Mouse (Mus musculus): Measurements from ENCODE around the gene Dennd1b. TPM values are rescaled to one million over a fixed set of nuclear protein-coding genes. Genes with fewer than 3 reads are reported as not detected.

The Dennd1b gene
- total RNA-seq, 2 experiments from 2014 or later, result 29.4 to 31.7 TPM

DNA sequence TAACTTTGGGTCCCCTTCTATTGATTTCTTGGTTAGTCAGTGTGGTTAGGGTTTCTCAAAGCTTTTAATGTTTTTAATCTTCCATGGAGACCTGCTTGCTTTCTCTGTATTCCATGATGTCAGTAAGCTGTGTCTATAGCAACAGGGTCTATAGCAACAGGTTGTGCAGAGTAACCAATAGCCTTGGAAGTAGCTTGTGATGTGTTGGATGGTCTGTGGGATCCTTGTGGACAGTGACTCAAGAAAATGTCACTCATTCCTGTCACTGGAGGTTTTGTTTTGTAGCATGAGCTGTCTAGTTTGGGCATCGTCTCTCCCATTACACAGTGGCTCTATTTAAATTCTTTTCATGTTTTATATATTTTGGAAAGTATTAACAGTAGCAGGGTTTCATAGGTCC lies 216.5 kb downstream of the Dennd1b start:
- no peak for DNase-seq (ENCODE audit: low spot score in 2 of 2)

DNA sequence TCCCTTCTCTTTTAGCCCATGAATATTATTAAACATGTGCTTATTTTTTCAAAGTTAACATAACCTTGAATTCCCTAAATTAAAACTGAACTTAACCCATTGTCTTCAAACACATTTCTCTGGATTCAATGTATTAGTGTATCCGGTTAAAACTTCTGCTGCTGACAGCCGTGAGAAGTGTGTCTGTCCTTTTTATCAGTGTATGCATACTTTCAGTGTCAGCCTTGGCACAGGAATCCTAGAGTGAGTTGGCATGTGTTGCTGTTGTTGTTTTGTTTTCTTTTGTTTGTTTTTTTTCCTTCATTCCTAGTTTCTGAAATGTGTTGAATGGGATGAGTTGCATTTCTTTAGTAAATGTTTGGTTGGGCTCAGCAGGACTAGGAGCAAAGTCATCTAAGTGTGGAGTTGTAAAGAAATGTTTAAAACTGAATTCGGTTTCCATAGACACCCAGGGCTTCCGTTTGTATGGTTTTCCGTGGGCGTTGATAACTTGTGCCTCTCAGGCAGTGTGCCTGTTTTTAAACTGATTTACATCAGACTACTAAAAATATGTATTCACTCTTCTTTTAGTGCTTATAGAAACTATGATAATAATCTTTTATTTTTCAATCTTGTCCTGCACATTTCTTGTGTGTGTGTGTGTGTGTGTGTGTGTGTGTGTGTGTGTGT lies 217.4 kb downstream of the Dennd1b start:
- no peak for DNase-seq (ENCODE audit: low spot score in 2 of 2)

DNA sequence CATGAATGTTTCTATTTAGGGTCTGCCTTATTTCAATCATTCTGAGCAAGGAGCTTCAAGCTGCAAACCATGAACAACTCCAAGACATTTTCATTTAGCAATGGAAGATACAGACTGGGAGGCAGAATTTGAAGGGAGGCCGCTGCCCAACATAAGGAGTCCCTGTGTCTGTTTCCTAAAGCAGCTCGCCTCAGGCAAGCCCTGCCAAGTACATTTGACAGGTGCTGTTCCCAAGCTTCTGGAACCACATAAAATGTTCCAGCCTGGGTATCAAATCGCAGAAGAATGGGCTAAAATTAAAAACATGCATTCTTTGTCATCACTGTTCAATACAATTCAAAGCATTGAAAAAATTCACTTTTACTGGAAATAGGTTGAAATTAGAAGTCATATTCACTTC lies 229.4 kb downstream of the Dennd1b start:
- DNase-seq (ENCODE audit: low spot score in 2 of 2), result no peak

DNA sequence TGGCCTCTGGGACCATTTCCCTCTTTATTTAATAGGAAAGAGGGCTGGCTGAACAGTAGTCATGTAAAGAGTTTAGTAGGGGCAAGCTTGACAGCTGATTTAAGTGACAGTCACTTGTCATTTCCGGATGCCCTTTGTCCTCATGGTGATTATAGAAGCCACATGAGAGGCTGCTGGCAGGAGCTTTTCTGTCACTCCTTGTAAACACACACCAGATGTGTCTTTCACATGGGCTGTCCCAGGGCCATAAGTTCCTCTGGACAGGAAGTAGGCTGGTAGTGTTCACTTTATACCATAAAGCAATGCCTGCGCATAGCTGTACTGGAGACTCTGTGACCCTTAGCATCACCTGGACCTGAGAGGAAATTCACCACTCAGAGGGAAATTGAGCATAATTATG lies 230.8 kb downstream of the Dennd1b start:
- DNase-seq (ENCODE audit: low spot score in 2 of 2), result no peak

DNA sequence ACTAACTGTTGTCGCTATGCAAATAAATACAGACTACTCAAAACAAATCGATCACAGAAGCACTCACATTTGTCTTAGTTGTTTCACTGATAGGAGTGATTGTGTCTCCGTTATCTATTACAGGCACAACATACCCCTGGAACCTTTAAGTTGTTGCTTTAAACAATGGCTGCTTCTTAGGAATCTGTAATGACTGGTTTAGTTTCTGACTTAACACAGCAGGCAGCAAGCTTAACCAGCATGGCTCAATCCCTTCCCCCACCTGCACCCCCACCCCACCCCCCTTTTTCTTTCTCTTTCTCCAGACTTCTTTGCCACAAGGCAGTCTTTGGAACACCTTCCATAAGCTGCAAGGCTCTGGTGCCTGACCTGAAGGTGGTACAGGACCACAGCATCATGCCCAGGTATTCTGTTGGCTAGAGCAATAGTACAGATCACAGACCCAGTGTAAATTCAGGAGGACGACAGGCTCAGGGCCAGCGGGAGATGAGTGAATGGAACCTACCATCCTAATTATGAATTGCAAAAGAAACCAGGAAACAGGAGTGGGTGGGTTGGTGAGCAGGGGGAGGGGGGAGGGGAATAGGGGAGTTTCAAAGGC lies 231.3 kb downstream of the Dennd1b start:
- no peak for DNase-seq (ENCODE audit: low spot score in 2 of 2)

DNA sequence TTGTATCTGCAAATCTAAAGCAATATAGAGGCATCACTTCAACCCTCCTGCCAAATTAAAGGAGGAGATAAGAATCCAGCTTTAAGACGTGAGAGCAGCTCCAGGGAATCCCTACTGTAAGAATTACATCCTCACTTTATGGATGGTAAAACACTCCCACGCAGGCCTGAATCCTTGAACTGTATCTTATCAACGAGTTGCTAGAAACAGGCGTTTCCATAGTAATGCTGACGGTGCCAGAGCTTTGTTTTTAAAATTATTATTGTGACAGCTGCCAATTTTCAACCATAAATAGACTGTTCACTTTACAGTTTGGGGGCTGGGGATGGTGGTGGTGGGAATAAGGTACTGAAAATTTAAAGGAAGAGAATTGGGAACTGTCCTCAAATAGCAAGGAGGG lies 239.8 kb downstream of the Dennd1b start:
- DNase-seq (ENCODE audit: low spot score in 2 of 2), result no peak

DNA sequence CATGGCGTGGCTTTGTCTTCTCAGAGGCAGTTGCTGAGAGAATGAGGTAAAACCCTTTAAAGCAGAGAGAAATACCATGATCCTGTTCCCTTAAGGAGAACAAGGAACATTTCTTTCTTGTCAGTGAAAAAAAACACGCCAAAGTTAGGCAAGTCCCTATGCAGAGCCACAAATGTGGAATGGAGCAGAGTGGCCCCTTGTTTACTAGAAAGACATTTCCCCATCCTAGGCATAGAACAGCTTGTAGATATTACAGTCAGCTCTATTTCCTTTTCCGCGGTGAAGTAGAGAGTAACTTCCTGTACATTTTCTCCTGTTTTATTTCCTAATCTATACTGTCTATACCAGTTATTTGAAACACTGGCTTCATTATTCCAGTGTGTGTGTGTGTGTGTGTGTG lies 243.0 kb downstream of the Dennd1b start:
- DNase-seq (ENCODE audit: low spot score in 2 of 2), result no peak

DNA sequence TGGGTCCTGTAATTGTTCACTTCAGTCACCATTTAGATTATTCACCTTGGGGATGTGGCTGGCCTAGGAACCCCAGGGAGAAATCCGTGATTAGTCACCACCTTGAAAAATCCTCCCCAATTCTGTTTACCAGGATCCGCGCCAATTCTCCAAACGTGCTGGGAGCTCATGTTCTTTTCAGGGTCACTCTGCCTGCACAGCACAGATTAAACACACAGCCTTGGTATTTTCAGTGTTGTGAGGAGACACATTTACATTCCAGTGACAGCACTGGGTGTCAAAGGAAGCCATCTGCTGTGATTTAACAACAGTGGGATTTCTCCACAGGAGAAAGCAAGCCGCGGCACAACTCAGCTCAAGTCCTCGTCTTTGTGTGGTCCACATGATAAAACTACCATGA lies 246.6 kb downstream of the Dennd1b start:
- no peak for DNase-seq (ENCODE audit: low spot score in 2 of 2)

DNA sequence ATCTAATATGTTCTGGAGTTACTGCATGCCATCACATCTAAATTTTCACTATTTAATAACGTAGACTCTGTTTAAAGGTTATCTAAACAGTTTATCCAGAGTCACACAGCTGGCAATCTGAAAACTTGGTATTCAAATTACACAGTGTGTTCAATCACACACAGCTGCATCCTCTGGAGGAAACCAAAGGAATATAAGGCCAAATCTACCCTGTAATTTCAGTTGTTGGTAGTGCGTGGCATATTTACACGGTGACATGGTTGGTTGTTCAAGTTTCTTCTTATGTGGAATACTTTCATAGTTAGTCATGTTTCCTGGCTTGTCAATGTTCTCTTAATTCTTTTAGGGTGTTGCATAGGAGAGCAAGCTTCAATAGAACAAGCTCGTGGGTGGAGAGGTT lies 247.3 kb downstream of the Dennd1b start:
- DNase-seq (ENCODE audit: low spot score in 2 of 2), result no peak

DNA sequence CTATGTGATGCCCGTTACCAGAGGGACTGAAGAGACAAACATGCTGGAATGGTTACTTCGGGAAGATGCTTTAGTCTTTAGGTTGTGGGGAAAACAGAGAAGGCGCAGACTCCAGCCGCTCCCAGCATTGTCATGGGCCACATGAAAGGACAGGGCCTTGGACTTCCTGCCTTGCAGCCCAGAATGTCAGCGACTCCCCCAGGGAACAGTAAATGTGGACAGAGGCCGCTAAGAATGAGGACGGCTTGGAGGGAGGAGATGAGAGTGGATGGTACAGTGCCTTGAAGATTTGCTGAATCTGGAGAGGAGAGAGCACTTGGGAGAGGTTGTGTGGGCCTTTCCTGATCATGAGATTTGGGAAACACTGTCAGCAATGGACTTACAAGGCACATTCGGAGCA lies 252.1 kb downstream of the Dennd1b start:
- no peak for DNase-seq (ENCODE audit: low spot score in 2 of 2)

DNA sequence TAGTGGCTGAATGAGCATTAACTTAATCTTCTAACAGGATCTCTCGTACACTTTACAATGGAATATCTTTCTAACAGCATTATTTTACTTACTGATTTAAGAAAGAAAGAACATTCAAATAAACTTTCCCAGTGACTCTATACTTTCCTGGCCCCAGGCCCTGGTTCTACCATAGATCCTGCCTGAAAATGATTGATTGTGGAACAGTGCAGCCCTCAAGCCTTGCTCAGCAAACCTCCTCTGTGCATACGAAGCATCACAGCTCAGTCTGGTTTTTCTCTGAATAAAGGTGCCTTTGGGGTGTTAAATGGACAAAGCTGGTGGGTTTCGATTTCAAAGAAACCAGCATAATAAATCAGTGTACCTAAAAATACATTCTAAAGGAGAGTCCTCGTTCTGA lies 260.6 kb downstream of the Dennd1b start:
- no peak for DNase-seq (ENCODE audit: low spot score in 2 of 2)

DNA sequence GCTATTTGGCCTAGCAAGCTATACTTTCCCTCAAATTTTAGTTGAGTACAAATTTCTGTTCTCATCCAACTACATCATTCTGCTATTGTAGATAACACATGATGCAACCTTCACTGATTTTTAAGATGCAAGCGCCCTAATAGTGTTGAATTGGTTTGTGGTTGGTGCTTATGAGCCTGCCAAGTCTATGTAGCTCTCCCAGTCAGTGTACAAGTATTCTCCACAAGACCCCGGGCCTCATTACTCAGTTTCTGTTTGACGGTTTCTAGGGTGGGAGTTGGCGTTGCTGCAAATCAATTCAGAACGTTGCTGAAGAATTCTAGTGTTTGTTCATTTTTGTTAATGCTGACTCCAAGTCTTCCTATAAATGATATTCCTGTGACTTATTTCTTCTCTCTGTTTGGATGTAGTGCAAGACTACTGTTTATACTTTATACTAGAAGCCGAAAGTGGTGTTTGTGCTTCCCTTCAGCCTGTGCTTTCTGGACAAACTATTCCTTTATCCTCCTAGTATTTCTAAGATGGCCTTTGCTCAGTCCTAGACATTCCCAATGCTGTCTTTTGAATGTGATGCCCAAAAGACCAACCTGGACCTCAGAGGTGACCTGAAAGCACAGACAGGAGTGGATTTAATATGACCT lies 261.2 kb downstream of the Dennd1b start:
- DNase-seq (ENCODE audit: low spot score in 2 of 2), result no peak

Other genes with a start within 250 kb of the Dennd1b start
- not detected for gene Lhx9, start 114.9 kb upstream of the Dennd1b start, total RNA-seq (2021)
- gene 2310009B15Rik, start 106.6 kb upstream of the Dennd1b start, total RNA-seq (2021), result 10 to 100 TPM; 19.9 to 24.1 TPM

Measured in gastrocnemius, postnatal 4 days (tissue).